In the genomic region with DNA sequence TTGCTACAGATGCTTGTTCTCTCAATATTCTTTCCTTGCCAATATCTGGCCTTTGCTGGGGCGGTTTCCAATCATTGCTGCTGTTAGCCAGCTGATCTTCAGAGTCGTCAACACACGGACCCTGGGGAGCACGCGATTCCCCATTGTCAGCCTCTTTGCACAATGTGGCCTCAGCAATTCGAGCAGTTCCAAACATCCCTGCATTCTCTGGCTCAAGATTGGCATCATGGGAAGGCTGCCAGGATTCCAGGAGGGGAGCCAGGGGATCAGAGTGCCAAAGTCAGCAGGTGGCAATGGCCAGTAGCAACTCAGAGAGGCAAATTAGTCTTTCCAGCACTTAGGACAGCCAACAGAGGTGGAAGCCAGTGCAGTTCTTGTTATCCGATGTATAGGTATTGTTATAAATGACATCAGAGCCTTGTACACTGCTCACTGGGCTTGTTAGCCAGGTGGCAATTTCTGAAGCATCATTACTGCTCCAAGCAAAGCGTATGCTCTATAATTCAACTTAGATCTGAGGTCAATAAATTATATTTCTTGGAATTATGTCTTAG, we compare ENCODE assay signal across 9 mouse cellular contexts.
DNase-seq lines count a peak whose midpoint lies in the region; ATAC-seq and TF ChIP-seq lines count a peak whose summit lies in the region.
"Had no signal": no experiment of that assay in that cellular context is flagged by ENCODE, and none has a peak within 500 bp of the region (broad histone marks: within the 10 kb centered on the region; RNA-seq: fewer than 3 reads in every experiment).

No protein-coding gene starts in this region.

- no peak overlapping the region for H3K4me2 ChIP-seq in intestine, postnatal 0 days (replicated peaks; ENCODE audit: low read depth)
- H3K4me2 ChIP-seq: neural tube, embryonic 12.5 days had no signal

- intact Hi-C loops in heart, adult 2 months (cut with DNase I): no loop called here
- intact Hi-C loops in heart, postnatal 25 days (cut with DNase I): loop anchor here (10.0 kb wide), 2 partner anchors 467 to 563 kb away; a partner anchor contains a TSS

- H3K4me1 ChIP-seq in heart, adult 2 months (ENCODE audit: control insufficient read depth, insufficient read depth, low read length): no peaks in the 10 kb centered on the region; the same call in none of the 2 replicates
- H3K4me1 ChIP-seq in heart, embryonic 10.5 days: no peaks in the 10 kb centered on the region
- no peaks in the 10 kb centered on the region for H3K4me1 ChIP-seq in intestine, postnatal 0 days (replicated peaks; ENCODE audit: control insufficient read depth, insufficient read depth, low read length)
- H3K4me1 ChIP-seq: neural tube, embryonic 12.5 days had no signal

- TF ChIP-seq CTCF in heart, adult 2 months (IDR thresholded peaks at IDR 0.05): no peak
- TF ChIP-seq CTCF in intestine, postnatal 0 days (IDR thresholded peaks at IDR 0.05; ENCODE audit: low read depth): no peak

- no peaks in the 10 kb centered on the region for H3K9me3 ChIP-seq in heart, embryonic 10.5 days
- H3K9me3 ChIP-seq in intestine, postnatal 0 days (ENCODE audit: control insufficient read depth): no peaks in the 10 kb centered on the region
- H3K9me3 ChIP-seq: neural tube, embryonic 12.5 days had no signal

- no peak for TF ChIP-seq POLR2A in heart, adult 2 months (IDR thresholded peaks at IDR 0.05; ENCODE audit: insufficient read depth, low read depth, low read length)

- no peak overlapping the region for H3K9ac ChIP-seq in heart, adult 2 months (ENCODE audit: low read depth, low read length)
- H3K9ac ChIP-seq in intestine, postnatal 0 days (ENCODE audit: low read depth, low read length): no peak overlapping the region
- H3K9ac ChIP-seq: neural tube, embryonic 12.5 days had no signal

- H3K36me3 ChIP-seq in heart, adult 2 months (ENCODE audit: control insufficient read depth, insufficient read depth, low read length): no peaks in the 10 kb centered on the region
- H3K36me3 ChIP-seq in heart, embryonic 10.5 days: no peaks in the 10 kb centered on the region
- H3K36me3 ChIP-seq in intestine, postnatal 0 days (ENCODE audit: control insufficient read depth, insufficient read depth): no peaks in the 10 kb centered on the region
- H3K36me3 ChIP-seq: neural tube, embryonic 12.5 days had no signal

- H3K27ac ChIP-seq in heart, adult 2 months: no peak overlapping the region
- no peak overlapping the region for H3K27ac ChIP-seq in heart, embryonic 10.5 days
- no peak overlapping the region for H3K27ac ChIP-seq in intestine, postnatal 0 days (ENCODE audit: low read depth, low read length)
- H3K27ac ChIP-seq: neural tube, embryonic 12.5 days had no signal

- peaks cover 2% of the 10 kb centered on the region; the same call in 1 of the 2 replicates for H3K27me3 ChIP-seq in heart, adult 2 months (ENCODE audit: control insufficient read depth, insufficient read depth, low read length)
- H3K27me3 ChIP-seq in heart, embryonic 10.5 days (ENCODE audit: insufficient read depth, poor library complexity, severe bottlenecking): no peaks in the 10 kb centered on the region
- no peaks in the 10 kb centered on the region for H3K27me3 ChIP-seq in intestine, postnatal 0 days (replicated peaks; ENCODE audit: control insufficient read depth, insufficient read depth, low read length)
- H3K27me3 ChIP-seq: neural tube, embryonic 12.5 days had no signal

- no peak for ATAC-seq in monocyte, adult 5-6 weeks (replicated peaks; ENCODE audit: insufficient number of reproducible peaks, low FRiP score, low TSS enrichment, poor library complexity, severe bottlenecking)
- no peak for ATAC-seq in intestine, postnatal 0 days

- no peak overlapping the region for H3K4me3 ChIP-seq in heart, adult 2 months
- no peak overlapping the region for H3K4me3 ChIP-seq in heart, embryonic 10.5 days
- H3K4me3 ChIP-seq in intestine, postnatal 0 days (ENCODE audit: low read depth, low read length): no peak overlapping the region
- H3K4me3 ChIP-seq: neural tube, embryonic 12.5 days had no signal

- TF ChIP-seq EP300 in heart, adult 2 months (IDR thresholded peaks at IDR 0.05; ENCODE audit: insufficient read depth, low read depth, low read length): peak; percentile 88

- peak; percentile 80 to 83 for DNase-seq in heart, adult 2 months
- no peak for DNase-seq in heart, embryonic 10.5 days (ENCODE audit: low spot score)
- DNase-seq in 3T3-L1 (ENCODE audit: low read depth, low spot score): peak; percentile 10
- DNase-seq in cerebellum, adult 8-10 months: peak; percentile 24
- DNase-seq in heart, postnatal 25 days (ENCODE audit: low spot score): peak; percentile 60
- peak; percentile 61 to 75 for DNase-seq in lung, postnatal 4 days

- 24% methylated on average over 8 of the region's 8 CpGs for WGBS in heart, adult 2 months
- 74% methylated on average over 8 of the region's 8 CpGs for WGBS in heart, embryonic 10.5 days
- WGBS in intestine, postnatal 0 days: 60% methylated on average over 8 of the region's 8 CpGs

- no peaks in the 10 kb centered on the region; the same call in 1 of the 2 replicates for H3K79me2 ChIP-seq in heart, adult 2 months (replicated peaks; ENCODE audit: control insufficient read depth, insufficient read depth, low read length)
